Mouse (Mus musculus) CH12.LX (cell line): ENCODE results near the gene Polr2i. TPM values are rescaled to one million over a fixed set of nuclear protein-coding genes. Genes with fewer than 3 reads are reported as not detected.
"Not testable (repeated sequence)": the region's sequence is repeated elsewhere in the genome, so short reads cannot be mapped to it uniquely, and the experiment has no call there.

Experiments
- DNase-seq: peaks from one replicate; pipeline ENCODE4 v3.0.0-alpha.2; 2013; ENCODE audit errors: extremely low read depth
- H3K27ac ChIP-seq: 2 replicates; pipeline ENCODE4 v1.5.1; 2012; ENCODE audit warnings: low read depth, mild to moderate bottlenecking, control low read depth, moderate library complexity; ENCODE audit not compliant: insufficient read depth
- H3K27me3 ChIP-seq: replicated peaks from 2 replicates; pipeline ENCODE3; 2012; ENCODE audit warnings: inconsistent platforms
- H3K36me3 ChIP-seq, 2 experiments: replicated peaks in 1 of 2; 2 replicates each; pipeline versions ENCODE3 to v1.6.1; 2012; ENCODE audit warnings: inconsistent platforms in 1 of 2, low read length in 1 of 2, mild to moderate bottlenecking in 1 of 2, mixed read lengths in 1 of 2, moderate library complexity in 1 of 2; ENCODE audit not compliant: control insufficient read depth in 1 of 2, insufficient read depth in 1 of 2
- H3K4me1 ChIP-seq, 2 experiments: 2 replicates each; pipeline ENCODE4 v1.6.1; 2012; ENCODE audit warnings: inconsistent platforms in 1 of 2, moderate library complexity in 1 of 2; ENCODE audit not compliant: insufficient read depth in 2 of 2, control insufficient read depth in 1 of 2
- H3K4me2 ChIP-seq: 2 replicates; pipeline ENCODE4 v1.6.1; 2012; ENCODE audit warnings: low read depth, mild to moderate bottlenecking, control low read depth; ENCODE audit not compliant: poor library complexity, insufficient read depth, severe bottlenecking
- H3K4me3 ChIP-seq, 3 experiments: fragments of 150-350 bp in 1 of 3; sonication (generic) in 1 of 3; replicated peaks in 1 of 3; 2 replicates each; pipeline versions ENCODE3 to v1.5.1; 2011 to 2012; ENCODE audit warnings: low read depth in 2 of 3, low read length in 2 of 3, mild to moderate bottlenecking in 2 of 3, moderate library complexity in 2 of 3, control low read depth in 1 of 3, improper control_type of control experiment in 1 of 3, inconsistent platforms in 1 of 3, mixed read lengths in 1 of 3; ENCODE audit not compliant: poor library complexity in 1 of 3
- H3K79me2 ChIP-seq: replicated peaks from 2 replicates; pipeline ENCODE4 v1.6.1; 2012; ENCODE audit warnings: mild to moderate bottlenecking, moderate library complexity; ENCODE audit not compliant: control insufficient read depth, poor library complexity, insufficient read depth, severe bottlenecking; ENCODE audit errors: extremely low read depth
- H3K9ac ChIP-seq: 2 replicates; pipeline ENCODE4 v1.6.1; 2012; ENCODE audit warnings: low read depth, mild to moderate bottlenecking, control low read depth, moderate library complexity; ENCODE audit not compliant: insufficient read depth
- H3K9me3 ChIP-seq: replicated peaks from 2 replicates; pipeline ENCODE3; 2012; ENCODE audit warnings: low read length, inconsistent platforms, mixed read lengths
- EP300 ChIP-seq: IDR thresholded peaks from 2 replicates; pipeline ENCODE4 v1.6.1; 2011; ENCODE audit warnings: low read length, improper control_type of control experiment
- MAFK ChIP-seq: IDR thresholded peaks from 2 replicates; pipeline ENCODE4 v1.6.1; 2011; ENCODE audit warnings: low read length, improper control_type of control experiment; ENCODE audit not compliant: insufficient replicate concordance
- MXI1 ChIP-seq: IDR thresholded peaks from 2 replicates; pipeline ENCODE4 v1.6.1; 2011; ENCODE audit warnings: mild to moderate bottlenecking, low read depth, low read length, improper control_type of control experiment
- MYC ChIP-seq: IDR thresholded peaks from 2 replicates; pipeline ENCODE4 v1.6.1; 2011; ENCODE audit warnings: low read depth, mild to moderate bottlenecking, improper control_type of control experiment, low read length
- NELFE ChIP-seq: IDR thresholded peaks from 2 replicates; pipeline ENCODE4 v1.6.1; 2011; ENCODE audit warnings: low read depth, low read length, improper control_type of control experiment
- RCOR1 ChIP-seq: conservative IDR thresholded peaks from 2 replicates; pipeline ENCODE4 v1.6.1; 2012; ENCODE audit warnings: low read depth, mild to moderate bottlenecking, inconsistent platforms, low read length, improper control_type of control experiment
- TCF12 ChIP-seq: IDR thresholded peaks from 2 replicates; pipeline ENCODE4 v1.6.1; 2014; ENCODE audit warnings: low read depth, mild to moderate bottlenecking, inconsistent platforms, low read length, improper control_type of control experiment
- USF1 ChIP-seq: IDR thresholded peaks from 2 replicates; pipeline ENCODE4 v1.6.1; 2014; ENCODE audit warnings: low read depth, mild to moderate bottlenecking, inconsistent platforms, low read length, improper control_type of control experiment
- ZC3H11A ChIP-seq: IDR thresholded peaks from 2 replicates; pipeline ENCODE4 v1.6.1; 2012; ENCODE audit warnings: low read depth, mild to moderate bottlenecking, inconsistent platforms, low read length, improper control_type of control experiment
- dilution Hi-C: fragments of 300-500 bp; cut with MboI; formaldehyde crosslinking; loops from 2 replicates; pipeline ENCODE4 v1.14.3; 2020; ENCODE audit warnings: low sequenced_read_pairs; ENCODE audit not compliant: extremely low pct_unique_long_range_greater_than_20kb, extremely low pct_ligation_motif_present
- in situ Hi-C: fragments of 300-500 bp; cut with MboI; formaldehyde crosslinking; loops from 3 replicates; pipeline ENCODE4 v1.14.3; 2019; ENCODE audit warnings: low sequenced_read_pairs, low pct_ligation_motif_present, low pct_unique_long_range_greater_than_20kb, mixed read lengths
- polyA plus RNA-seq: library from polyadenylated mRNA; unstranded; fragments of >175 nt; gene quantifications from 2 replicates; pipeline ENCODE4 v1.2.1, GENCODE M21; 2012; ENCODE audit warnings: low read depth; ENCODE audit not compliant: insufficient read length
- total RNA-seq, 2 experiments: library from RNA; depleted of rRNA; stranded (reverse); fragments of 300-350 nt in 1 of 2; fragments of >200 nt in 1 of 2; gene quantifications; 2 replicates each; pipeline ENCODE4 v1.2.3; 2012 to 2014

Gene Polr2i
- total and polyA plus RNA-seq, 3 experiments, result 62.9 to 83.6 (median 75.4) TPM

- Histone ChIP-seq H3K36me3 (peaks cover 17 to 37% of the 10 kb centered on the region in 2 experiments), H3K27me3 (no peaks in the 10 kb centered on the region), H3K27ac (no peak overlapping the region), H3K4me2 (no peak overlapping the region), H3K4me3 (no peak overlapping the region), H3K9me3 (no peaks in the 10 kb centered on the region), H3K4me1 (peaks cover 12 to 44% of the 10 kb centered on the region in 2 experiments), H3K9ac (no peak overlapping the region), H3K79me2 (no peaks in the 10 kb centered on the region)
- TF ChIP-seq MXI1 (no peak), MAFK (peak; percentile 44; the same call in 1 of the 2 replicates)
- in situ Hi-C loops (no loop called here), dilution Hi-C loops (no loop called here)
- no peak for DNase-seq
Observed at GRCm38 (mm10) chr7:30234276-30234858, 2.6 kb downstream of the Polr2i start.

- no peak for TF ChIP-seq USF1
- TF ChIP-seq ZC3H11A, result no peak
- 0 out of 2 replicates have a peak, but pooled peaks have one; percentile 9 for TF ChIP-seq TCF12
- no peak for TF ChIP-seq EP300
- H3K27me3 ChIP-seq, result no peaks in the 10 kb centered on the region
- H3K9me3 ChIP-seq, result no peaks in the 10 kb centered on the region
- H3K4me2 ChIP-seq, result no peak overlapping the region
- no peak overlapping the region for H3K9ac ChIP-seq
- no peak for DNase-seq
- H3K4me1 ChIP-seq, result peaks cover 12 to 44% of the 10 kb centered on the region in 2 experiments
- H3K36me3 ChIP-seq, result peaks cover 21 to 40% of the 10 kb centered on the region in 2 experiments
- H3K27ac ChIP-seq, result no peak overlapping the region
- in situ Hi-C loops (no loop called here), dilution Hi-C loops (no loop called here)
- no peaks in the 10 kb centered on the region for H3K79me2 ChIP-seq
- peak overlapping the region in 1 of 3 experiments; percentile 2 for H3K4me3 ChIP-seq
Observed at GRCm38 (mm10) chr7:30235091-30235490, 3.3 kb downstream of the Polr2i start.

GRCm38 (mm10) chr7:30235625-30236024, 3.9 kb downstream of the Polr2i start, which contains the start of gene Ovol3:
Gene Ovol3 (minus strand): TSS chr7:30235725.
- peaks cover 12 to 41% of the 10 kb centered on the region in 2 experiments for H3K4me1 ChIP-seq
- no peak within 1 kb of the TSS for H3K4me2 ChIP-seq
- H3K9me3 ChIP-seq, result no peaks in the 10 kb centered on the region
- peaks cover 26 to 45% of the 10 kb centered on the region in 2 experiments for H3K36me3 ChIP-seq
- DNase-seq, result peak; percentile 24
- H3K27me3 ChIP-seq, result no peaks in the 10 kb centered on the region
- dilution Hi-C loops, result no loop called here
- H3K27ac ChIP-seq, result no peak within 1 kb of the TSS
- peak within 1 kb of the TSS in 1 of 3 experiments; percentile 2 for H3K4me3 ChIP-seq
- in situ Hi-C loops, result no loop called here
- H3K9ac ChIP-seq, result no peak within 1 kb of the TSS
- TF ChIP-seq NELFE (no peak), MYC (no peak), RCOR1 (no peak)
- H3K79me2 ChIP-seq, result no peaks in the 10 kb centered on the region

GRCm38 (mm10) chr7:30237374-30237773, 5.6 kb downstream of the Polr2i start:
- H3K4me2 ChIP-seq, H3K79me2 ChIP-seq, DNase-seq, H3K27ac ChIP-seq, H3K9me3 ChIP-seq, H3K4me3 ChIP-seq, dilution Hi-C loops, H3K27me3 ChIP-seq, in situ Hi-C loops, H3K9ac ChIP-seq: not testable (repeated sequence)
- H3K36me3 ChIP-seq, result peaks cover 41 to 62% of the 10 kb centered on the region in 2 experiments
- H3K4me1 ChIP-seq, result peaks cover 12 to 36% of the 10 kb centered on the region in 2 experiments
